Mouse (Mus musculus) testis, postnatal 14 days (tissue): ENCODE measurements at regions not wholly inside any gene's neighbourhood (a gene's known extent, or its start where the extent isn't known, plus 50 kb on each side); places are given as distances from the start of the nearest gene placed in this dataset.

ENCODE experiments used
- DNase-seq: peaks from one replicate; pipeline ENCODE4 v3.0.0; 2021; ENCODE audit warnings: low spot score

GRCm38 (mm10) chr8:26226612-26227528 is 107.5 kb downstream of the Gm45692 start:
- no peak for DNase-seq

- DNase-seq = no peak
Observed at GRCm38 (mm10) chr8:26227529-26227895, 108.2 kb downstream of the Gm45692 start.

- no peak for DNase-seq
Observed at GRCm38 (mm10) chr8:26229548-26229947, 110.2 kb downstream of the Gm45692 start.

- DNase-seq = no peak
Observed at GRCm38 (mm10) chr8:26239075-26239474, 119.7 kb downstream of the Gm45692 start.

- DNase-seq = no peak
Observed at GRCm38 (mm10) chr8:26239604-26240003, 120.3 kb downstream of the Gm45692 start.

- DNase-seq = no peak
Observed at GRCm38 (mm10) chr8:26243743-26244142, 124.4 kb downstream of the Gm45692 start.

- no peak for DNase-seq
Observed at GRCm38 (mm10) chr8:26244308-26244707, 125.0 kb downstream of the Gm45692 start.

GRCm38 (mm10) chr8:26255191-26255669 is 135.9 kb downstream of the Gm45692 start:
- no peak for DNase-seq

- no peak for DNase-seq
Observed at GRCm38 (mm10) chr8:26260294-26260693, 141.0 kb downstream of the Gm45692 start.

GRCm38 (mm10) chr8:26262536-26262935 is 143.2 kb downstream of the Gm45692 start:
- no peak for DNase-seq

- DNase-seq = no peak
Observed at GRCm38 (mm10) chr8:26264869-26265321, 145.6 kb downstream of the Gm45692 start.

GRCm38 (mm10) chr8:26265366-26265765 is 146.0 kb downstream of the Gm45692 start:
- DNase-seq = no peak

- DNase-seq = no peak
Observed at GRCm38 (mm10) chr8:26266384-26266783, 147.1 kb downstream of the Gm45692 start.

- DNase-seq = no peak
Observed at GRCm38 (mm10) chr8:26267569-26267968, 148.2 kb downstream of the Gm45692 start.

- DNase-seq = no peak
Observed at GRCm38 (mm10) chr8:26268751-26269415, 149.5 kb downstream of the Gm45692 start.

GRCm38 (mm10) chr8:26272110-26272509 is 152.8 kb downstream of the Gm45692 start:
- DNase-seq = no peak

GRCm38 (mm10) chr8:26272675-26273414 is 153.5 kb downstream of the Gm45692 start:
- DNase-seq = no peak

- DNase-seq = no peak
Observed at GRCm38 (mm10) chr8:26273415-26273760, 154.1 kb downstream of the Gm45692 start.

- no peak for DNase-seq
Observed at GRCm38 (mm10) chr8:26273792-26274191, 154.5 kb downstream of the Gm45692 start.

- no peak for DNase-seq
Observed at GRCm38 (mm10) chr8:26274481-26274880, 155.1 kb downstream of the Gm45692 start.

- DNase-seq = no peak
Observed at GRCm38 (mm10) chr8:26282156-26282935, 163.0 kb downstream of the Gm45692 start.

- DNase-seq = no peak
Observed at GRCm38 (mm10) chr8:26283957-26284356, 164.6 kb downstream of the Gm45692 start.
